Mouse (Mus musculus): ENCODE data around the gene Ddx24. TPM values are rescaled to one million over a fixed set of nuclear protein-coding genes. Genes with fewer than 3 reads are reported as not detected.

Ddx24 gene
- polyA plus RNA-seq, 1 experiment from 2014 or later, result 111 TPM

GRCm38 (mm10) chr12:103396751-103397150, 28.9 kb downstream of the Ddx24 start:
- H3K9me3 ChIP-seq (ENCODE audit: control insufficient read depth, low read length), result no peaks in the 10 kb centered on the region
- no peaks in the 10 kb centered on the region for H3K4me1 ChIP-seq (ENCODE audit: control insufficient read depth, insufficient read depth, low read length)
- no peak overlapping the region for H3K27ac ChIP-seq (ENCODE audit: low read depth, low read length)
- ATAC-seq (ENCODE audit: insufficient read depth, low FRiP score, low TSS enrichment), result no peak
- no peak overlapping the region for H3K4me2 ChIP-seq (ENCODE audit: low read depth)
- H3K36me3 ChIP-seq (ENCODE audit: control insufficient read depth, insufficient read depth, low read length), result no peaks in the 10 kb centered on the region
- no peak overlapping the region for H3K4me3 ChIP-seq (ENCODE audit: low read depth, low read length)
- DNase-seq (ENCODE audit: low spot score), result no peak
- H3K27me3 ChIP-seq (ENCODE audit: control insufficient read depth, insufficient read depth, low read length), result no peaks in the 10 kb centered on the region
- WGBS, result 87% methylated on average over 7 of the region's 7 CpGs
- H3K9ac ChIP-seq (ENCODE audit: low read length), result no peak overlapping the region

GRCm38 (mm10) chr12:103395486-103396275, 29.9 kb downstream of the Ddx24 start:
- H3K4me3 ChIP-seq (ENCODE audit: low read depth, low read length), result no peak overlapping the region
- no peaks in the 10 kb centered on the region for H3K36me3 ChIP-seq (ENCODE audit: control insufficient read depth, insufficient read depth, low read length)
- H3K4me2 ChIP-seq (ENCODE audit: low read depth), result no peak overlapping the region
- ATAC-seq (ENCODE audit: insufficient read depth, low FRiP score, low TSS enrichment), result no peak
- no peak for DNase-seq (ENCODE audit: low spot score)
- H3K9ac ChIP-seq (ENCODE audit: low read length), result no peak overlapping the region
- no peaks in the 10 kb centered on the region for H3K4me1 ChIP-seq (ENCODE audit: control insufficient read depth, insufficient read depth, low read length)
- H3K27ac ChIP-seq (ENCODE audit: low read depth, low read length), result no peak overlapping the region
- no peaks in the 10 kb centered on the region for H3K27me3 ChIP-seq (ENCODE audit: control insufficient read depth, insufficient read depth, low read length)
- no peaks in the 10 kb centered on the region for H3K9me3 ChIP-seq (ENCODE audit: control insufficient read depth, low read length)
- 79% methylated on average over 12 of the region's 12 CpGs for WGBS

GRCm38 (mm10) chr12:103393528-103393927, 32.1 kb downstream of the Ddx24 start:
- Histone ChIP-seq H3K9ac (ENCODE audit: low read length) (no peak overlapping the region), H3K4me1 (ENCODE audit: control insufficient read depth, insufficient read depth, low read length) (peaks cover 4% of the 10 kb centered on the region; the same call in 1 of the 2 replicates), H3K27me3 (ENCODE audit: control insufficient read depth, insufficient read depth, low read length) (no peaks in the 10 kb centered on the region), H3K4me2 (ENCODE audit: low read depth) (no peak overlapping the region), H3K27ac (ENCODE audit: low read depth, low read length) (no peak overlapping the region), H3K9me3 (ENCODE audit: control insufficient read depth, low read length) (no peaks in the 10 kb centered on the region), H3K4me3 (ENCODE audit: low read depth, low read length) (no peak overlapping the region), H3K36me3 (ENCODE audit: control insufficient read depth, insufficient read depth, low read length) (no peaks in the 10 kb centered on the region)
- no peak for ATAC-seq (ENCODE audit: insufficient read depth, low FRiP score, low TSS enrichment)
- WGBS, result 66% methylated on average over 6 of the region's 6 CpGs
- no peak for DNase-seq (ENCODE audit: low spot score)

GRCm38 (mm10) chr12:103391098-103391497, 34.5 kb downstream of the Ddx24 start:
- 80% methylated on average over 7 of the region's 7 CpGs for WGBS

GRCm38 (mm10) chr12:103389982-103390381, 35.6 kb downstream of the Ddx24 start:
- WGBS, result 84% methylated on average over 4 of the region's 4 CpGs
- H3K4me3 ChIP-seq (ENCODE audit: low read depth, low read length), result no peak overlapping the region
- no peaks in the 10 kb centered on the region for H3K27me3 ChIP-seq (ENCODE audit: control insufficient read depth, insufficient read depth, low read length)
- H3K9me3 ChIP-seq (ENCODE audit: control insufficient read depth, low read length), result no peaks in the 10 kb centered on the region
- DNase-seq (ENCODE audit: low spot score) (no peak), ATAC-seq (ENCODE audit: insufficient read depth, low FRiP score, low TSS enrichment) (no peak)
- no peaks in the 10 kb centered on the region for H3K36me3 ChIP-seq (ENCODE audit: control insufficient read depth, insufficient read depth, low read length)
- no peak overlapping the region for H3K27ac ChIP-seq (ENCODE audit: low read depth, low read length)
- peaks cover 4% of the 10 kb centered on the region; the same call in 1 of the 2 replicates for H3K4me1 ChIP-seq (ENCODE audit: control insufficient read depth, insufficient read depth, low read length)
- H3K9ac ChIP-seq (ENCODE audit: low read length), result no peak overlapping the region
- no peak overlapping the region for H3K4me2 ChIP-seq (ENCODE audit: low read depth)

More at GRCm38 (mm10) chr12:103391098-103391497, 34.5 kb downstream of the Ddx24 start:
- no peak for ATAC-seq (ENCODE audit: insufficient read depth, low FRiP score, low TSS enrichment)
- H3K4me1 ChIP-seq (ENCODE audit: control insufficient read depth, insufficient read depth, low read length), result peaks cover 4% of the 10 kb centered on the region; the same call in 1 of the 2 replicates
- no peak overlapping the region for H3K27ac ChIP-seq (ENCODE audit: low read depth, low read length)
- no peak overlapping the region for H3K9ac ChIP-seq (ENCODE audit: low read length)
- no peak overlapping the region for H3K4me3 ChIP-seq (ENCODE audit: low read depth, low read length)
- H3K4me2 ChIP-seq (ENCODE audit: low read depth), result no peak overlapping the region
- H3K36me3 ChIP-seq (ENCODE audit: control insufficient read depth, insufficient read depth, low read length), result no peaks in the 10 kb centered on the region
- no peak for DNase-seq (ENCODE audit: low spot score)
- no peaks in the 10 kb centered on the region for H3K9me3 ChIP-seq (ENCODE audit: control insufficient read depth, low read length)
- H3K27me3 ChIP-seq (ENCODE audit: control insufficient read depth, insufficient read depth, low read length), result no peaks in the 10 kb centered on the region

- Histone ChIP-seq H3K4me2 (ENCODE audit: low read depth) (peak overlapping the region; percentile 73), H3K4me3 (ENCODE audit: low read depth, low read length) (peak overlapping the region; percentile 71), H3K36me3 (ENCODE audit: control insufficient read depth, insufficient read depth, low read length) (no peaks in the 10 kb centered on the region), H3K9ac (ENCODE audit: low read length) (peak overlapping the region; percentile 86), H3K27me3 (ENCODE audit: control insufficient read depth, insufficient read depth, low read length) (no peaks in the 10 kb centered on the region), H3K27ac (ENCODE audit: low read depth, low read length) (no peak overlapping the region), H3K4me1 (ENCODE audit: control insufficient read depth, insufficient read depth, low read length) (peaks cover 4% of the 10 kb centered on the region; the same call in 1 of the 2 replicates), H3K9me3 (ENCODE audit: control insufficient read depth, low read length) (no peaks in the 10 kb centered on the region)
- 63% methylated on average over 2 of the region's 2 CpGs for WGBS
- ATAC-seq (ENCODE audit: insufficient read depth, low FRiP score, low TSS enrichment) (no peak; the same call in 1 of the 2 replicates), DNase-seq (ENCODE audit: low spot score) (no peak)
Observed at GRCm38 (mm10) chr12:103389348-103389727, 36.3 kb downstream of the Ddx24 start.

GRCm38 (mm10) chr12:103388505-103389347, 36.9 kb downstream of the Ddx24 start, which contains the start of gene Otub2:
TSS of gene Otub2 (plus strand) at chr12:103388682.
- Histone ChIP-seq H3K4me2 (ENCODE audit: low read depth) (peak within 1 kb of the TSS; percentile 73), H3K27ac (ENCODE audit: low read depth, low read length) (no peak within 1 kb of the TSS; the same call in 1 of the 2 replicates)

GRCm38 (mm10) chr12:103380226-103380625, 45.4 kb downstream of the Ddx24 start:
- no peaks in the 10 kb centered on the region for H3K9me3 ChIP-seq (ENCODE audit: control insufficient read depth, low read length)
- H3K4me1 ChIP-seq (ENCODE audit: control insufficient read depth, insufficient read depth, low read length), result no peaks in the 10 kb centered on the region
- H3K27me3 ChIP-seq (ENCODE audit: control insufficient read depth, insufficient read depth, low read length), result no peaks in the 10 kb centered on the region
- no peak overlapping the region for H3K4me2 ChIP-seq (ENCODE audit: low read depth)
- no peak overlapping the region for H3K27ac ChIP-seq (ENCODE audit: low read depth, low read length)
- no peak overlapping the region for H3K4me3 ChIP-seq (ENCODE audit: low read depth, low read length)
- H3K9ac ChIP-seq (ENCODE audit: low read length), result no peak overlapping the region
- H3K36me3 ChIP-seq (ENCODE audit: control insufficient read depth, insufficient read depth, low read length), result no peaks in the 10 kb centered on the region
- no peak for DNase-seq (ENCODE audit: low spot score)
- WGBS, result 75% methylated on average over 4 of the region's 4 CpGs
- ATAC-seq (ENCODE audit: insufficient read depth, low FRiP score, low TSS enrichment), result no peak

More at GRCm38 (mm10) chr12:103388505-103389347, 36.9 kb downstream of the Ddx24 start, which contains the start of gene Otub2:
- DNase-seq (ENCODE audit: low spot score) (peak; percentile 97), ATAC-seq (ENCODE audit: insufficient read depth, low FRiP score, low TSS enrichment) (peak; percentile 99)
- H3K36me3 ChIP-seq (ENCODE audit: control insufficient read depth, insufficient read depth, low read length), result no peaks in the 10 kb centered on the region
- H3K27me3 ChIP-seq (ENCODE audit: control insufficient read depth, insufficient read depth, low read length), result no peaks in the 10 kb centered on the region
- under 1% methylated on average over 58 of the region's 58 CpGs for WGBS
- peaks cover 4% of the 10 kb centered on the region; the same call in 1 of the 2 replicates for H3K4me1 ChIP-seq (ENCODE audit: control insufficient read depth, insufficient read depth, low read length)
- peak within 1 kb of the TSS; percentile 86 for H3K9ac ChIP-seq (ENCODE audit: low read length)
- H3K9me3 ChIP-seq (ENCODE audit: control insufficient read depth, low read length), result no peaks in the 10 kb centered on the region
- peak within 1 kb of the TSS; percentile 71 for H3K4me3 ChIP-seq (ENCODE audit: low read depth, low read length)
